Mouse (Mus musculus): ENCODE results near the gene Aldh2. TPM values are rescaled to one million over a fixed set of nuclear protein-coding genes. Genes with fewer than 3 reads are reported as not detected.
"Not testable (repeated sequence)": the region's sequence is repeated elsewhere in the genome, so short reads cannot be mapped to it uniquely, and the experiment has no call there.

Aldh2 gene
- total RNA-seq, 2 experiments from 2014 or later, result 112 to 171 TPM

DNA sequence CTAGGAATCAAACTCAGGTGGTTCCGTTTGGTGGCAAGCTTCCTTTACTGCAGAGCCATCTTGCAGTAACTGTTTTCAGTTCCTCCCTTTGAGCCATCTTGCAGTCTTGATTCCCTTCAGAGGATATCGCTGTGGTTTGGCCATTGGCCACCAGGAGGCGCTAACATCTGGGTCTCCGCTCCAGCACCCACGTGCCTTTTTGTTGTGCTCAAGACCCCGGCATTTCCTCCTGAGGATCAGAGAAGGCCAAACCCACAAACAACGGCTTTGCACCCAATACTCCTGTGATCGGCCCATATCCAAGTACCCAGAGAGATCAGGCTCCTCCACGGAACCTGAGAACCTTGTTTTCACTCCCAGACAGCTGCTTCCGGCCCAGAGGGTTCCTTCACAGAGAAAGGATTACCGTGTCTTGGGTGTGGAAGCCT is 29.1 kb downstream of the Aldh2 start:
- DNase-seq, result peak; percentile 82 to 91
- intact Hi-C loops (cut with DNase I), result no loop called here

GRCm38 (mm10) chr5:121562436-121562835 is 31.2 kb downstream of the Aldh2 start:
- DNase-seq, result no peak
- intact Hi-C loops (cut with DNase I), result loop anchor here (2.0 kb wide), 1 partner anchor 40 kb away; no protein-coding TSS in a partner anchor

GRCm38 (mm10) chr5:121549196-121549595 is 44.4 kb downstream of the Aldh2 start:
- intact Hi-C loops (cut with DNase I), result no loop called here
- DNase-seq, result peak in 1 of 2 experiments; percentile 38

- intact Hi-C loops (cut with DNase I), result loop anchor here (2.0 kb wide), 1 partner anchor 58 kb away; no protein-coding TSS in a partner anchor
- no peak for DNase-seq
Observed at GRCm38 (mm10) chr5:121547084-121547483, 46.5 kb downstream of the Aldh2 start.

DNA sequence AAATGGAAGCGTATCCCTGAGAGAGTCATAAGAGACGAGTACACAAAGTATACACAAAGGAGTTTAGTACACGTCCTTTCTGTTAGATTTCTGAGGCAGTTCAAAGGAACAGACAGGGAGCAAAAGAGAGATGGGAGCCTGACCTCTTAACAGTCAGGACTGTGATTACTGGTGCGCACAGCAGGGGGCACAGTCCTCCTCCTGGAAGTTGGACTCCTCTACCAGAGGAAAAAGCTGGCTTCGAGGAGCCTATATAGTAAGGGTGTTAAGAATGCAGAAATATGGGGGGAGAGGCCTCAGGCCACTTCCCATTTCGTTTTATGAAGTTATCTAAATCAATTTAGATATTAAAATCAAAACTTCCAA is 47.1 kb downstream of the Aldh2 start:
- no peak for DNase-seq
- intact Hi-C loops (cut with DNase I), result loop anchor here (2.0 kb wide), 1 partner anchor 58 kb away; no protein-coding TSS in a partner anchor

DNA sequence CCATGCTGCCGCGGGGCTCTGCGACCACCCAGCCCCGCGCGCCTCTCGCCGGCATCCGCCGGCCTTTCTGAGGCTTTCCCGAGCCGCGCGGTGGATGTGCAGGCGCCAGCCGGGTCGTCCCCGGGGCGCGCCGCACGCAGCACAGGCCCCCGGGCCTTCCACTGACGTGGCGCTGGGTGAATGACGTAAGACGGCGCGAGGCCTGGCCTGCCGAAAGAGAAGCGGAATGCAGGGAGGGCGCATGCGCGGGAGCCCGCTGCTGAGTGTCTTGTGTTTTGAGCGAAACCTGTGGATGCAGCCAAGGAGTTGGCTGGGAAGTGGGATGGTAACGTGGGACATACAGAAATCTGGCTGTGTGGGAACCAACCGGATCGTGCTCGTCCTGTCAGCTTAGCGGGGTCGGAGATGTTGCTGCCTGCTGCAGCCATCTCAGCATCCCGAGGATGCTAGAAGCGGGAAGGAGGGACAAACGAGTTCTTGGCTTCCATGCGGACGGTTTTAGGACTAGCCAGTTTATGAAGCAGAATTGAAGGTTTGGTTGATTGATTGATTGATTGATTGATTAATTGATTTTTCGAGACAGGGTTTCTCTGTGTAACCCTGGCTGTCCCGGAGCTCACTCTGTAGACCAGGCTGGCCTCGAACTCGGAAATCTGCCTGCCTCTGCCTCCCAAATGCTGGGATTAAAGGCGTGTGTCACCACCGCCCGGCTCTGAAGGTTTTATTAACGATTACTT is 47.7 kb downstream of the Aldh2 start, which contains the start of gene Mapkapk5:
Mapkapk5 (minus strand) TSS at position 113 of the 737 bp plus-strand sequence.
- intact Hi-C loops (cut with DNase I), result loop anchor here (2.0 kb wide), 1 partner anchor 59 kb away; no protein-coding TSS in a partner anchor
- DNase-seq, result peak; percentile 96 to 98

- intact Hi-C loops (cut with DNase I), result no loop called here
- peak in 1 of 2 experiments; percentile 39 for DNase-seq
Observed at GRCm38 (mm10) chr5:121544910-121545792, 48.5 kb downstream of the Aldh2 start, which contains the start of the genes Adam1a and Gm42878. Adam1a (minus strand) TSS chr5:121545482. Gm42878 (minus strand) TSS chr5:121545482.

GRCm38 (mm10) chr5:121543370-121543769 is 50.3 kb downstream of the Aldh2 start:
- no peak for DNase-seq
- intact Hi-C loops (cut with DNase I), result no loop called here

GRCm38 (mm10) chr5:121541235-121541634 is 52.4 kb downstream of the Aldh2 start:
- intact Hi-C loops (cut with DNase I), result no loop called here
- DNase-seq, result no peak

DNA sequence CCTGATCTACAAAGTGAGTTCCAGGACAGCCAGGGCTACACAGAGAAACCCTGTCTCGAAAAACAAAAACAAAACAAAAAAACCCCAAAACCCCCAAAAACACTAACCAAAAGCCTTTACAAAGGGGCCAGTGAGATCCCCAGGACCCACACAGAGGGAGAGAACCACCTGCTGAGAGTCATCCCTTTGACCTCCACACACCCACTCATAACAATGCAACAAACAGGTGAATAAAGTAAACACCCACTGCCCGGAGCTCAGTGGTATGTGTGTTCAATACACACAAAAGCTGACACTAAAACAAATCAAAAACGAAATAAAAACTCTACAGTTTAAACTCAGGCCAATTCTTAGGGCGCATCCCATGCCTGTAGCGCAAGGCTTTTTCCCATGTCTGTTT is 53.6 kb downstream of the Aldh2 start:
- intact Hi-C loops (cut with DNase I), result no loop called here
- no peak for DNase-seq

DNA sequence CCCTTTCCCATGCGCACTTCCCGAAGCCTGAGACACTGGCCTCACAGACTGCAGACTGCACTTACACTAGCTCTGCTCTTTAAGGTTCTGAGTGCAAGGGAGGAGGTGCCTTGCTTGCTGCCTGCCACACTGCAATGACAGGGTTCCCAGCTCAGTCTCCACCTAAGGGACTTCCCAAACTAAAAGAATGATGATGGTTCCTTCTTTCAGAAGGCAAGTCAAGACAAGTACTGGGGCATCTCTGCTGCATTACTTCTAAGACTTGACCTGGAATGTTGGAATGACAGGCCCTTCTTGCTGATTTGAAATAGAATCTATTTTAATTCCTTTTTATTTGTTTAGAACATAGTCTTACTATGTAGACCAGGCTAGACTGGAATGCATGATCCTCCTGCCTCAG is 56.0 kb downstream of the Aldh2 start:
- intact Hi-C loops (cut with DNase I), result no loop called here

GRCm38 (mm10) chr5:121536921-121537555 is 56.6 kb downstream of the Aldh2 start:
- intact Hi-C loops (cut with DNase I), result no loop called here
- no peak for DNase-seq

More for the DNA sequence above, 56.0 kb downstream of the Aldh2 start:
- DNase-seq, result no peak

DNA sequence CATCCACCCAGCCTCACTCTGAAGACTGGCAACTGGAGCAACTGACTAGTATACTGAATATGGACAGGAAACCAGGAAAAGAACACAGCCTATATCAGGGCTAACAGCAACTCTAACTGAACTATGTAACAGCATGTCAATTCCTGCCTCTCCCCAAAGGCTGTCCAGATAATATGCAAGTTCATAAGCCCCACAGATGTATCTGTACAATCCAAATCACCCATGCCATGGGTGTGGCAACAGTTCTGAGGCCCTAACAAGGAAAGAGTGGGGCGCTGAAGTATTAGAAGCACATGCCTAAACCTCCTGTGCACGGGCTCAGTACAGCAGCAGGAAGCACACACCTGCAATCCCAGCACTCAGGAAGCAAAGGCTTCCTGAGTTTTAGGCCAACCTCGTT is 58.5 kb downstream of the Aldh2 start:
- intact Hi-C loops (cut with DNase I), result no loop called here
- DNase-seq, result no peak

DNA sequence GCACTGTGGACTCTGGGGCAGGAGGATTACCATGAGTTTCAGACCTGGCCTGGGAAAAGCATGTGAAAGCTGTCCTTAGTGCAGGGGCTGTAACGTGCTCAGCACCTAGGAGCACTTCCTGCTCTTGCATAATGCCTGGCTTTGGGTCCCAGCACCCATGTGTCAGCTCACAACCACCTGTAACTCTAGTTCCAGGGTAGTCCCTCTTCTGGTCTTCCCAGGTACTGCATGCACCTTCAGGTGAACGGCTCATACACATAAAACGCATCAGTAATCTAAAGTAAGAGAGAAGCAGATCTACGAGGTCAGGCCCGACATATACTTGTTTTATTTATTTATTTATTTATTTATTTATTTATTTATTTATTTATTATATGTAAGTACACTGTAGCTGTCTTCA is 59.1 kb downstream of the Aldh2 start:
- intact Hi-C loops (cut with DNase I), result no loop called here
- DNase-seq, result no peak

DNA sequence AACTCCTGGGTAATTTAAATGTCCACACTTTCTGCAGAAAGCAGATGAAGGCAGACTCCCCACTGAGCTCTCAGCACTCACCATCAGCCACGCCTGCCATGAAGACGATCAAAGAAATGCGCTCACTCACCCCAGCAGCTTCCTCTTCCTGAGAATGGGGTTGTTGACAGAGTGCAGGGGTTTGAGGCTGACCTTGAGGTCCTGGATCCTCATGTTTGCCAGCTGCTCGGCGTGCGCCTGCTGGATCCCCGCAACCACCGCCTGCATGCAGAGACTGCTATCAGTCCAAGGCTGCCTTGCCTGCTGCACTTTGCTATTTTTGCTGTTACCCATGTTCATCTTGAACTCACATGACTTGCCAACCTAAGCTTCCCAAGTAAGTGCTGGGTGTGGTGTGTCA is 66.7 kb downstream of the Aldh2 start:
- DNase-seq, result no peak
- intact Hi-C loops (cut with DNase I), result no loop called here

- DNase-seq, result no peak
- intact Hi-C loops (cut with DNase I), result no loop called here
Observed at GRCm38 (mm10) chr5:121526526-121526925, 67.1 kb downstream of the Aldh2 start.

DNA sequence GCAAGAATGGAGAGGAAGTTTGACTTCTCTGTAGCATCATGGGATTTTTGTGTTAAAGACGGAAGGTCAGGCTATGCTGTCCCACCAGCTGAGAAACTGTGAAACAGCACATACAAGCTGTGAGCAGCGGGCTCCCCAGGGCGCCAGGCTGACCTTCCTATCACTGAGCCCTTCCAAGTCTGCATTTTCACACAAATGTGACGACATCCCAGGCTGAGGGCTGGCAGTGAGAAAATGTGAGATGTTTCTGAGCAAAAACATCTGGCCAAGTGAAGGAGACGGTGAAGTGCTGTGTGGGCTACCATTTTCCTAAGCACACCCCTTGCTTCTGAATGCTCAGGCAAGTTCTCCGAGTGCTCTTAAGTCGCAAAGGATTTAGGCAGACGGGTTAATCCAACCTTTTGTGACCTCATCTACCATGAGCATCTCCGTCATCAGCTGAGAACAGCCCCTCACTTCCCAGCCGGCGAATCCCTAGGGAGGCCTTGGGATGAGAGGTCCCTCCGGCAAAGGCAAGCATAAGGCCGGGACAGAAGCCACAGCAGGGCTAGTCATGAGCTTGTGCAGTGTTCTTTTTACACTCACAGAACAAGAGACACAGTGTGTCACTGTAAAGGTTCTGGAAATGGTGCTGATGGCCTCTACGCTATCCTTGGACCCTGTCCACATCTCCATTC is 67.7 kb downstream of the Aldh2 start:
- intact Hi-C loops (cut with DNase I), result no loop called here

DNA sequence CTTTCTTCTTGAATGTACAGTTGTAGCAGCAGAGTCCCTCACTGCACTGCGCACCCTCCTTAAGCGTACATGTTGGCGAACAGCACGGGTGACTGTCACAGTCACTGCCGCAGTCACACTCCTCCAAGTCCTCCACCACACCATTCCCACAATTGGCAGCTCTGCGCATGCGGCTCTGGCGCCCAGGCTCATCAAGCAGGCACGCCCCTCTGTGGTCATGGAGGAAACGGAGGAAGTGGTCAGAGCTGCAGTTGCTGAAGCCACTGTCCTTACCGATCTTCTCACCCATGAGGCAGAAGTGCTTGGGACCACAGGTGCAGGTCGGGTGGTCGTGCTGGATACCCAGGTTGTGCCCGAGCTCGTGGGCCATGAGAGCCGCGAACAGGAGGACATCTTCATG is 73.9 kb downstream of the Aldh2 start:
- intact Hi-C loops (cut with DNase I); DNase-seq: not testable (repeated sequence)

More for the DNA sequence above, 67.7 kb downstream of the Aldh2 start:
- no peak for DNase-seq

DNA sequence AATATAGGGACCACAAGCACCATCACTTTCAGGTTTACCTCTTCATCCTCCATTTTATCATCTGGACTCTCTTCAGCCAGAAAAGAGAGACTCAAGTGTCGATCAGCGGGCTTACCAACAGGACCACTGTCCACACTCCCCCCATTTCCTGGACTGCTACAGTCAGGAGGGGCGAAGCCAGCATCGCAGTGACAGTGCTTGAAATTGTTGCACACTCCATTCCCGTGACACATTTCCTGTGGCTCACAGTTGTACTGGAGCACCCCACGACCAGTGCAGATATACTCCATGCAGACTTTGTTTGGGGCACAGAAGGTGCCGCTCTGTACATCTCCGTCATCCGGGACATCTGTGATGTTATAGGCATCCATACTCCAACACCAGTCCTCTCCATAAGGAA is 74.6 kb downstream of the Aldh2 start:
- DNase-seq, result no peak
- intact Hi-C loops (cut with DNase I), result no loop called here

Data from gastrocnemius, postnatal 36 days (tissue).